Mouse (Mus musculus) telencephalon, adult 2 months (tissue): ENCODE results near the gene Ddx59.

Experiments
- DNase-seq: peaks from one replicate; pipeline ENCODE4 v3.0.0-alpha.2; 2011; ENCODE audit warnings: low read depth, low spot score

The Ddx59 gene

GRCm38 (mm10) chr1:136449541-136449940, 34.5 kb downstream of the Ddx59 start:
- no peak for DNase-seq

- no peak for DNase-seq
Observed at GRCm38 (mm10) chr1:136450206-136450605, 35.1 kb downstream of the Ddx59 start.

GRCm38 (mm10) chr1:136452421-136452820, 37.4 kb downstream of the Ddx59 start:
- no peak for DNase-seq

- DNase-seq: no peak
Observed at GRCm38 (mm10) chr1:136455756-136456585, 40.9 kb downstream of the Ddx59 start.

GRCm38 (mm10) chr1:136456741-136457140, 41.7 kb downstream of the Ddx59 start:
- no peak for DNase-seq

- DNase-seq: no peak
Observed at GRCm38 (mm10) chr1:136457403-136457802, 42.3 kb downstream of the Ddx59 start.

GRCm38 (mm10) chr1:136458691-136459245, 43.7 kb downstream of the Ddx59 start:
- peak; percentile 73 for DNase-seq

GRCm38 (mm10) chr1:136462443-136462842, 47.4 kb downstream of the Ddx59 start:
- peak; percentile 58 for DNase-seq

GRCm38 (mm10) chr1:136465168-136465567, 50.1 kb downstream of the Ddx59 start:
- no peak for DNase-seq

GRCm38 (mm10) chr1:136466143-136466811, 51.2 kb downstream of the Ddx59 start, which contains the start of gene Kif14:
Gene Kif14 (plus strand): TSS chr1:136466343.
- DNase-seq: peak; percentile 84

GRCm38 (mm10) chr1:136469408-136469807, 54.3 kb downstream of the Ddx59 start:
- DNase-seq: no peak

GRCm38 (mm10) chr1:136470471-136470870, 55.4 kb downstream of the Ddx59 start:
- DNase-seq: peak; percentile 58
